Mouse (Mus musculus) left cerebral cortex, adult 8-10 months (tissue): Measurements from ENCODE around the gene Klf1. TPM values are rescaled to one million over a fixed set of nuclear protein-coding genes. Genes with fewer than 3 reads are reported as not detected.
"Not testable (repeated sequence)": the region's sequence is repeated elsewhere in the genome, so short reads cannot be mapped to it uniquely, and the experiment has no call there.

ENCODE experiments used
- DNase-seq, 2 experiments: peaks; one replicate each; pipeline ENCODE4 v3.0.0; 2022; ENCODE audit warnings: low spot score in 2 of 2
- total RNA-seq, 4 experiments: library from RNA; stranded (reverse); gene quantifications; 2 replicates each; pipeline ENCODE4 v1.2.4; 2022

Gene Klf1
- total RNA-seq, 4 experiments from 2014 or later = not detected

DNA sequence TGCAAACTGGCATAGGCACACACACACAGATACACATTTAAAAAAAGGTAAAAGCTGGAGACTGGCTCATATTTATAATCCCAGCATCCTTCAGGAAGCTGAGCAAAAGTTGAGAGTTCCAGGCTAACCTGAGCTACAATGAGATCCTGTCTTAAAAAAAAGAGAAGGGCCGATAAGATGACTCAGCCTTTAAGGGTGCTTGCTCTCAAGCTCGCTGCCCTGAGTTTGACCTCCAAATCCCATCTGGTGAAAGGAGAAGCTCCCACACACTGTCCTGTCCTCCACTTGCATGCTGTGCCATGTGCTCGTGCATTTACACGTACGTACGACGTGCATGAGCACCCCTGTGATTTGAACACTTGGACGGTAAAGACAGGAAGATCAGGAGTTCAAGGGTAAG is 5.8 kb downstream of the Klf1 start:
- no peak for DNase-seq

DNA sequence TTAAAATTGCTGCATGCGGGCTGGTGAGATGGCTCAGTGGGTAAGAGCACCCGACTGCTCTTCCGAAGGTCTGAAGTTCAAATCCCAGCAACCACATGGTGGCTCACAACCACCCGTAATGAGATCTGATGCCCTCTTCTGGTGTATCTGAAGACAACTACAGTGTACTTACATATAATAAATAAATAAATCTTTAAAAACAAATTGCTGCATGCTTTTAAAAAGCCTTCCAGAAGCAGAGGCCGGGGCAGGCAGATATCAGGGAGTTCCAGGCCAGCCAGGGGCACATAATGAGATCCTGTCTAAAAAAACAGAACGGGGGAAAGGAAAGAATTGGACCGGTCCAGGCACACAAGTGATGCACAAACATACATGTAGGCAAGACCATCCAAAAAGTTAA is 6.3 kb downstream of the Klf1 start:
- DNase-seq = not testable (repeated sequence)

DNA sequence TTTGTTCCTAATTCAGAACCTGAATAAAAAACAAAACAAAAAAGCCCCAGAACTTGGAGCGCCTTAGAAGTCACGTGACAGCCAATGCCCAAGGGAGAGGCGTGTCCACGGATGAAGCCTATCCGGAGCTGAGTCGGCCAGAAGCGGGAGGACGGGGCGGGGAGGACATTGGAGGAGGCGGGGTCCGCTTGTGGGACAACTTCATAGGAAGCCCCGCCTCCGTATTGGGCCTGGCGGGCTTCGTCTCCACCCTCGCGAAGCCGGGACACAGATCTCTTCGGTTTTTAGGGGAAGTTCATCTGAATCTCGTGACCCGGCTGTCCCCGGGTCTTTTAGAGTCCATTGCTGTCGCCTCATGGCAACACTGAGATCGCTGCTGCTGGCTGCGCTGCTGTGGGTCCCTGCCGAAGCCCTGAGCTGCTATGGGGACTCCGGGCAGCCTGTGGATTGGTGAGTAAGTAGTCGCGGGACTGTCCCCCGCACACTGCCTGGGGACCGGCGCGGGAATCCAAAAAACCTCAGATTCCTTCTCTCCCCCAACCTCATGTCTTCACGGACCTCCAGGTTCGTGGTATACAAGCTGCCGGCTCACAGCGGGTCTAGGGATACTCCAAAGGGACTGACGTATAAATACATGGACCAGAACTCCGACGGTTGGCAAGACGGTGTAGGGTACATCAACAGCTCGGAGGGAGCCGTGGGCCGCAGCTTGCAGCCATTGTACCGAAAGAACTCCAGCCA is 6.9 kb downstream of the Klf1 start, which contains the start of gene Dnase2a:
Dnase2a (plus strand) TSS at position 140 of the 741 bp plus-strand sequence.
- peak; percentile 53 to 85 for DNase-seq

DNA sequence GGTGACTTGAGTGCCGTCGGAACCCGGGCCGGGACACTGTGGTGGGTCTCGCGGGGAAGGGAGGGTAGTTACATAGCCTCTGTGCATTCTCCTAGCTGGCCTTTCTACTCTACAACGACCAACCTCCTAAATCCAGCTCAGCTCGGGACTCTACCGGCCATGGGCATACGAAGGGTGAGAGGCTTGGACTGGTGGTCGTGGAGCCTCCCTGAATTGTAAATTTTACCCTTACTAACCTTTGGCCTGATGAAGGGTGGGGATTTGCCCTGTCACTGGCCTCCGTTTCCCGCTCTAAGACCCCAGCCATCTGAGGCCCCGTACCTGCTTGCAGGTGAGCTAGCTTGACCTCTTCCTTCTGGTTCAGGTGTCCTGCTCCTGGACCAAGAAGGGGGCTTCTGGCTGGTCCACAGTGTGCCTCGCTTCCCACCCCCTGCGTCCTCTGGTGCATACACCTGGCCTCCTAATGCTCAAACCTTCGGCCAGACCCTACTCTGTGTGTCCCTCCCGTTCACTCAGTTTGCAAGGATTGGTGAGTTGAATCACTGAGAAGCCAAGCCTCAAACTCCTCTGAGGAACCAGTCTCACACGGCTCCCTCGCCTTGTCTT is 7.5 kb downstream of the Klf1 start:
- no peak for DNase-seq

DNA sequence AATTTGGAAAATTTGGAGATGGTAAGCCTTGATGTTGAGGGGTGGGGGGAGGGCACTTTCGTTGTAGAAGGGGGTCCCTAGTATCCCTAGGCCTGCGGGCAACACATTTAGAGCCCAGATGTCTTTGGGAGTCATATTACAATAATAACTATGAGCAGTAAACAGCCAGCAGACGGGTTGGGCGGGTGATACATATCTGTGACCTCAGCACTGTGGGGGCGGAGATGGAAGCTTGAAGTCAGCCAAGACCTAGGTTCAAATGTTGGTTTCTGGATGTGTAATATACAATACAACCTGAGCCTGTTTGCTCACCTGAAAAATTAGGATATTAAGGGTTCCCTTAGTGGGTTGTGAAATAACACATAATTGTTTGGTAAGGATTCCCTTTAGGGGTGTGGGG is 8.2 kb downstream of the Klf1 start:
- DNase-seq = no peak

DNA sequence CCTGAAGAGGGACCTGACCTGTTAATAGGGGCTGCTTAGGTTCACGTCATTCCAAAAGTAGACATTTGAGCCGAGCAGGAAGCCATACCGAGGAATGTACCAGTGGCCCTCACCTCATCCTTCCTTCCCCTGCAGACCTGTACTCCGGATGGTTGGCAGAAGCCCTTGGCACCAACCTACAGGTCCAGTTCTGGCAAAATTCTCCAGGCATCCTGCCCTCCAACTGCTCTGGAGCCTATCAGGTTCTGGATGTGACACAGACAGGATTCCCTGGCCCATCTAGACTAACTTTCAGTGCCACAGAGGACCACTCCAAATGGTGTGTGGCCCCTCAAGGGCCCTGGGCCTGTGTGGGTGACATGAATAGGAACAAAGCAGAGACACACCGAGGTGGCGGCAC is 8.8 kb downstream of the Klf1 start:
- DNase-seq = no peak

DNA sequence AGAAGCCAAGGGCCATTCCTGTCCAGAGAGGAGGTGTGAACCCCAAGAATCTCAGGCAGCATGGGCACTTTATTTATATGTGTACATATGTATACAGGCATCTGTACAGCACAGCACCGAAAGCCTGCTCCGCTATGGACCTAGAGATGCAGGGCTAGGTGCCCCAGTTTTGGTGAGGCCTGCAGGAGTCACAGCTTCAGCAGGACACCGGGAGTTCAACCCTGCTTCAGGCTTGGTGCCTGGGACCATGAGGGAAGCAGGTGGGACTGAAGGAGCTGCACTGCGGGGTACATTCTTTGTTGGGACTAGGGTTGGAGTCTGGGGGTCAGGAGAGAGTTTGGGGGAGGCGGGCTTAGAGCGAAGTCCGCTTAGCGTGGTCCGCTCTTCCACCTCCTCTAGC is 10.1 kb downstream of the Klf1 start:
- no peak for DNase-seq

DNA sequence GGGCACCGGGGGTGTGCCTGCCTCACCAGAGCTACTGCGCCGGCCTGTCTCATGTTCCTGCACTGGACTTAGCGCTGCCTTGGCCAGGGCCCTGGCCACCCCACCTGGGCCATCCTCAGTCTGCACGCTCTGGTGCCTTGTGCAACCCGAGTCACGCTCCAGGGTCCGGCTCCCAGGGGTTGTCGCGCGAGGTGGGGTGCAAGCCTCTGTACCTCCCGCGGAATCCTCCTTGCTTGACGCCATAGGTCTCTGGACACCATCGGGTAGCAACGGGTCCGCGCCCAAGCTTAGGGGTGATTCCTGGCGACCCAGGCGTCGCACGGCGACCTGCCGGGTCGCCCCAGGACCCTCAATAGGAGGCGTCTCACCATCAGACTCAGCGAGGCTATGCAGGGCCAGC is 10.7 kb downstream of the Klf1 start:
- DNase-seq = no peak

DNA sequence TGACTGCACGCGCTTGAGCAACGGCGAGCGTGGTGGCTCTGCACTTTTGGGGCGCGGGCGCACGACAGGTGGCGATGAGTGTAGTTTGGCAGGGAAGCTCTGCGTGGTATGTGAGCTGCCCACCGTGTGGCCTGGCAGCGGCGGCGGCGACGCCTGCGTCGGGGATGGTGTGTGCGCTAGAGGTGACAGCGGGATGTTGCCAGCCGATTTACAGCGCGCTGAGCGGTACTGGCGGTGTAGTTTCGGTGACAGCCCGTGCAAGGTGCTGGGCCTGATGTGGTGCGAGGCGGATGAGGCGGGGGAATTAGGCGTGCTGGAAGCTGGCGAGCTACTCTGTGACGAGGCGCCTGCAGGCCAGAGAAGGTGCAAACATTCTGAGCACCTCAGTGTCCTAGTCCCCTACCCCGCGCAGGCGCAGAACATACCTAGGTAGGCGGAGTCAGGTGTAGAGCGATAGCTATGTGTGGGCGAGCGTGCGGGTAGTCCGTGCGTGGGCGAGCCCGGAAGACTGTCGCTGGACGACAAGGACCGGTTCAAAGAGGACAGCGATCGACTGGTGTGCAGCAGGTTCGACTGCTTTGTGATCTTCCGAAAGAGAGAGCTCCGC is 11.3 kb downstream of the Klf1 start:
- peak in 1 of 2 experiments; percentile 73 for DNase-seq

DNA sequence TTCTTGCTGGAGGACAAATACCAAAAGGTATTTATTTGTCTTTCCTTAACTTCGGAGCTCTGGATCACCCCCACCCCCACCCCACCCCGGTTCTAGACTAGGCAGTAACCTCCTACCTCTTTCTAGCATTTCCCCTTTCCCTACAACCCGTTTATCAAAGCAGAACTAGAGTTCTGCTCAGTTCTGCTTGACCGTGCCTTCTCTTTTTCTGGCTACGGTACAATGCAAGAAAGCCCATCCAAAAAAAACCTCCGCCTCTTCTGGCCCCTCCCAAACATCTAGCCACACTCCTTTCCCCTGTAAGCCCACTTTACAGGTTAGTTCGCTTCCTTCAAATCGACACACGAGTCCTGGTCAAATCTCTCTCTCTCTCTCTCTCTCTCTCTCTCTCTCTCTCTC is 11.8 kb downstream of the Klf1 start:
- no peak for DNase-seq

DNA sequence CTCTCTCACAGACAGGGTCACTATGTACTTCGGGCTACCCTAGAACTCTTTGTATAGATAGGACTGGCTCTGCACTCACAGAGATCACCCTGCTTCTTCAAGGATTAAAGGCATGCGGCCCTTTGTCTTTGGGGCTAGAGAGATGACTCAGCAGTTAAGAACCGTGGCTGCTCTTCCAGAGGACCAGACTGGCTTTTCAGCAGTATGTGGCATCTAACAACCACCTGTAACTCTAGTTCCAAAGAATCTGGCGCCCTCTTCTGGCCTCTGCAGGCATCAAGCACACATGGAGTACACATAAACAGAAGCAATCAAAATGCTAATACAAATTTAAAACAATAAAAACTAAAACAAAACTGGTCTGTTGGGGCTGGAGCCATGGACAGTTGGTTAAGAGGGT is 12.2 kb downstream of the Klf1 start:
- DNase-seq = no peak

DNA sequence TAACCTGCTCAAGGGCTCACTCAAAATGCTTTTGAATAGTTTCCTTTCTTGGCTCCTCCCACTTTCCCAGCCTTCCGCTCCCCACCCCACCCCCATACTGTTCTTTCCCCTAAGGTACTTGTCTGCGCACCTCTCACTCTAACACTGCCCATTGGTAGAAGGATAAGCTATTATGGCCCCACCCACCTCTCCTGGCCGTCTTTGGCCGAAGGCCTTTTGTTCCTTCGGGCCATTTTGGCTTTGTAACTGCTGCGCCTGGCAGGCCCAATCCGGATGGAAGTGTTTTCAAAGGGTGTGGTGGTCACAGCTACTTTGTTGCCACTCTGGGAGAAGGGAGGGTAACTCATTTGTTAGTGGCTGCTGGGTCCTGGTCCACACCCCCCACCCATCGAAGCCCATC is 13.5 kb downstream of the Klf1 start:
- no peak for DNase-seq

DNA sequence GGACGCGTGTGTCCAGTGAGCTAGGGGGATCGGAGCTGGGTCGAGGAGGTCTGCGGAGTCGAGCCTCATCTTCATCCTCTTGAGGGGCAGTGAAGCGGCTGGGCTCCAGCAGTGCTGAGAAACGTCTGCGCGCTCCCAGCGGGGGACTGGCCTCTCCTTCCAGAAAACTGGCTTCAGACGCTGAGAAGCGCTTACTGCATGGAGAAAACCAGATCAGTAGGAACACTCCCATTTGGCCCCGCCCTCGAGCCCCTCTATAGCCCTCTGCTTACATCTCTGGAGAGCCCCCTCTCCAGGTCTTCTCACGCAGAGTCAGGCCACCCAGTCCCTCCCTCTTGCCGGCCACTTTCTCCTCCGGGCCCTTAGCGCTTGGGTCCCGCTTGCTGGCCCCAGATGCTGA is 16.1 kb downstream of the Klf1 start:
- DNase-seq = no peak

DNA sequence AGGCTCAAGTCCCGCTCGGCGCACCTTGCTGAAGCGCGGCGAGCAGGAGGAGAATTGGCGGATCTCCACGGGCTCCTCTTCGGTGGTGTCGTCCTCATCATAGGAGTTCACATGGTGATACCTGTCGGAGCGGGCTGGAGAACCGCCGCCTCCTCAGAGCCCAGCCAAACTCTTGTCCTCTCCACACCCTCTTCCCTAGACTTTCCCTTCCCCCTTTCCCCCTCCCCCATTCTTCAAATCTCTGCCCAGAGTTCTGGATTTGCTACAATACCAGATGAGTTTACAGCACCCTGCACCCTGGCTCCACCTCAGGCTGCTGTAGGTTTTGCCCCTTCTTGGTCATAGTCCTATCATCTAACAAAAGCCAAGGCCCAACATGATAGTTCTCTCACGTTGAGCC is 16.9 kb downstream of the Klf1 start:
- no peak for DNase-seq

DNA sequence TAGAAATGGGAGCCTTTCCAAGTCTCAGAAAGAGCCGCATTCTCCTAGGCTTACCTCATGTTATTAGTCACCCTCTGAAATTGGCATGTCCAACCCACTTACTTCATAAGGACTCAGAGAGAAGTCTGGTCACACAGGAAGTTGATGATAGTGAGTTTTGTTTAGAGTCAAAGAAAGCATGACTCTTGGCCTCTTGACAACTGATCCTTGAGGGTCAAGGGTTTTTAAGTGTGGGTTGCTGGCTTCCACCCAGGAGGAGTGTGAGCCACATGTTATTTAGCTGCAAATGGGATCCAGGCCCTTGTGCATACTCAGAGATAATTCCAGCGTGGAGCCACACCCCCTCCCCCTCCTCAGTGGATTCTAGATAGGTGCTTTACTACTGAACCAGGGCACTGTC is 19.9 kb downstream of the Klf1 start:
- no peak for DNase-seq

DNA sequence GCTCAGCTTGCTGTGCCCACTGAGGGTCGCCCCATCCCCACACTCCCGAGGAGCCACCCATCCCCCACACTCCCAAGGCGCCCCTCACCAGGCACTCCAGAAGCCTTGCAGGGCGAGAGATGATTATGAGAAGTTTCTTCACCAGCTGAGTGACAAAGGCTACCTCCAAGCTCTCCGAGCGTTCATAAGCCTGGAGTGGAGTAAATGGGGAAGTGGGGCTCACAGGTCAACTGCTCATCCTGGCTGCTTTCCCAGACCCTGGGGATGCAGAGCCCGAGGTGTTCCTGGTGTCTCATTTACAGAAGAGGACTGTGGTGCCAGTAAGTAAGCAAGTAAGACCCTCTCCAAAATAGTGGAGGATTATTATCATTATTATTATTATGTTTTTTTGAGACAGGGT is 23.8 kb downstream of the Klf1 start:
- DNase-seq = no peak

DNA sequence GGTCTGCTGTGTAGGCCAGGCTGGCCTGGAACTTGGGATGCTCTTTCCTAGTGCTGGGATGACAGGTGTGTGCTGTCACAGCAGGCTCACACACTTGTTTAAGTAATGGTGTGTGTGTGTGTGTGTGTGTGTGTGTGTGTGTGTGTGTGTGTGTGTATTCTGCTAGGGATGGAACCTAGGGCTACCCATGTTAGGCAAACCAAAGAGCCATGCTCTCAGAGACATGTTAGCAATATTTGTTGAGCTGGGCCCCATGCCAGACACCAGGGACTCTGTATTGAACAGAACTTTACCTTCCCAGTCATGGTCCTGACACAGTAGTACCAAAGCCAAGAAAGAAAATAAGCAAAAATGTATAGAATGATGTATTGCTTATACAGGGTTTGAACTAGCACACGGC is 25.8 kb downstream of the Klf1 start:
- no peak for DNase-seq

DNA sequence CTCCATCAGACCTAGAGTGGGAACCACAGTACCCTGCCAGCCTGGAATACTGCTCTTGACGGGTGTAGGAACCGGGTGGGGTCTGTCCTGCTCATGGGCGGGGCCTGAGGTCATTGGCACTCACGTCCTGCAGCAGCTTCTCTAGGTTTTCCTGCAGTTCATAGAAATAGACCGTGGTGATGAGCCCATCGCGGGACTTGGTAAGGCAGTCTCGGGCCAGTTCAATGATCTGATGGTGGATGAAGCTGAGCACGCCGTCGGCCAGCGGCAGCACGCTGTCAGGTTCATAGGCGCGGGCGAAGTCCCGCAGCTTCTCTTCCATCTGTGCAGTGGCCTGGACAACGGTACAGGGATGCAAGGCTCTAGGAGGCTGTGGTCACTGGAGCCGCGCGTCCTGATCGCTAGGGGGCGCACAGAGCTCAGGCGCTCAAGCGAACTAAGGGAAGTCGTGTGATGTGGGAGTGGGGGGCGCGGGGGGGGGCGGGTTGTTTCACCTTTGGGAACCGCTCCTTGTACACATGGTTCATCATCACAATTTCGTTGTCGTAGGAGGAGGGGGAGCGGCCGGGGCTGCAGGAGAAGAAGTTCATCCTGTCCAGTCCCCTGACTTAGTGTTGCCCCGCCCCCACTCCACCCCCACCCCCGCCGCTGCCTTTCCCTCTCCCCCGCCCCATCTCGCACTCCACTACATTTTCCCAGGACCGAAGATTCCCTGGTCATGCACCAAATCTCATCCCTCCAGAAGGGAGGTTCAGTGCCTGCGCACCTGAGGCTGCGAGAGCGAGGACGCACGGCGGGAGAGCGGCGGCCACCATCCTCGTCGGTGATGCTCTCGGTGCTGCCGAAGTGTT is 27.0 kb downstream of the Klf1 start:
- no peak for DNase-seq

DNA sequence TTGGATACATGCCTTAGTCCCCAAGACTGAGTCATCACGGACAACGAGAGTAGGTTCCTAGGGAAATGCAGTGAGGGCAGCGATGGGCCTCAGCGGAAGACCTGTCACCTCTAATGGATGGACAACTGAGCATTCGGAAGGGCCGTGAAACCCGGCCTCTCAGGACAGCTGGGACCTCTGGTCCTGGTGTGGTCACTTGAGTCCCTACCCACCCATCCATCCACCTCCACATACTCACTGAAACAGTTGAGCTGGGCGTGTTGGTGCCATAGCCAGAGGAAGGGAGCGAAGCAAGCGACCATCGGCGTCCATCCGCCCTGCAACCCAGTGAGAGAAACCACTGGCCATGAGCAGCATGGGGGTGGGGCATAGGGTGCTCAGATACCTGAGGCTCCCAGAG is 28.9 kb downstream of the Klf1 start:
- no peak for DNase-seq

DNA sequence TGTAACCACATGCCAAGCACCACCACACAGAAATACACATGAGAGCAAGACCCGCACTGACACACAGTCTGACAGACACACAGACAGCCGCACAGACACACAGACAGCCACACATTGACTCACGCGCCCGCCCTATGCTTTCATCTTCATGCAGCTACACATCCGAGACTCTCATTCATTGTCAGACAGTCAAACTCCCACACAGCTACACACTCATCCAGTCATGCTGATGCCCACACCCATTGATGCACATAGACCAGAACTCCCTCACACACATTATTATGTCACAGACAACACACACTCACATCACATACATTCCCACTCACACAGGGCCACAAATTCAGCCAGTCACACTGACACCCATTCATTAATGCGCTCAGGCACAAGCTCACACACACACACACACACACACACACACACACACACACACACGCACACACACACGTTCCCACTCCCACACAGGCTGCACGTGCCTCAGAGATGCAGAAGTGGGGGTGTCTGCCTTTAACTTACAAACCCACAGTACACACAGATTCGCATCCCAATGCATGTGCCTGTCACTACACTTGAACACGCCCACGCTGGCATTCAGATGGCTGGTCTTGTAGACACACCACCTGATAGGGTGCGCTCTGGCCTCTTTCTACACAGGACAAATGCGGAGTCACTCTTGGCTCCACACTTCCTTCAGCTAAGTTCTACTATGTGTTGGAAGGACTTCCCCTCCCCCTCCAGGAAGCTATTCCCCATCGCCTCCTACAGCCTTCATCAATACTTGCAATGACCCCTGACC is 32.2 kb downstream of the Klf1 start:
- peak in 1 of 2 experiments; percentile 68 for DNase-seq

DNA sequence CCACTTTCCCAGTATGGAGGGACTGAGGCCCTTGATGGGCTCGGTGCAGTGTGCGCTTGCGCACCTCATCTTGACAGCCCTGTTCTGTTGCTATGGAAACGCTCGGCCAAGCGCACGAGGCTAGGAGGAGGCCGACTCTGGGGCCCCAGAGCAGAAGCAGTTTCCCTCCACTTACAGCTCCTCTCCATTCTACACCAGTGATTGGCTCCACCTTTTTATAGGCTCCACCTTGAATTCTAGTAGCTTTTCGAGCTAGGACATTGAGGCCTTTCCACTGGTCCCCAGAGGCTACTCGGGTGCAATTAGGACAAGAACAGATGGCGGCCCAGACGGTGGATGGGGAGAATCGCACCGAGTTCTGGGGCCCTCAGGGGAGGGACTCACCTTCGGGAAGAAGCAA is 33.1 kb downstream of the Klf1 start:
- DNase-seq = peak in 1 of 2 experiments; percentile 55
